Mouse (Mus musculus): ENCODE measurements at regions not wholly inside any gene's neighbourhood (a gene's known extent, or its start where the extent isn't known, plus 50 kb on each side); places are given as distances from the start of the nearest gene placed in this dataset.

DNA sequence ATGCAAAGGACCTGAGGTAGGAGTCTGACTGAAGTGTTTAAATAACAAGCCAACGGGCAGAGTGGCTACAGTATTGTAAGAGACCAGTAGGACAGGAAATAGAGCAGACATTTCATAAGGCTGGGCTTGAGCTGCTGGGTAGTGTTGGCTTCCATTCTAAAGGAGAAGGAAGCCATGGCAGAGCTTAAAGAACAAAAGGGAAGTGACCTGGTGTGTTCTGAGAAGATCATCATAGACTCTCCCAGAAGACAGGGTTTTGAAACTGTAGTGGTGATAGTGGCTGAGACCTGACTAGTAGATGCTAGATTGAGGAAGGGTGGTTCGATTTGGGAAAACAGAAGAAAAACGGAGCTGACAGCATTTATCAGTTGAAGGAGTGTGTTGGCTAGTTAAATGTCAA, 514.1 kb upstream of the Zfp462 start:
- DNase-seq (ENCODE audit: low read depth), result no peak

DNA sequence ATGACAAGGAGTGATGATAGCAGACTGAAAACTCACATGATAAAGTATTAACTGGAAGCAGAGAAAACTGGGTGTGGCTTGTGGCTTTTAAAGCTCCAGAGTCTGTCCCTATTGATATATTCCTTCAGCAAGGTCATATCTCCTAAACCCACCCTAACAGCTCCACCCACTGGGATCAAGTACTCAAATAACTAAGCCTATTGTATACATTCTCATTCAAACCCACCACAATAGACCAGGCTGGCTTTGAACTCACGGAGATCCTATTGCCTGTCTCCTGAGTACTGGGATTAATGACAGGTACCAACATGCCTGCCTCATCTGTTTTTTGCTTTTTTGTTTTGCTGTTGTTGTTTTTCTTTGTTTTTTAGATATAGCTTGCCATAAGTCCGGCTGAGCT, 484.3 kb upstream of the Zfp462 start:
- DNase-seq (ENCODE audit: low read depth), result no peak

DNA sequence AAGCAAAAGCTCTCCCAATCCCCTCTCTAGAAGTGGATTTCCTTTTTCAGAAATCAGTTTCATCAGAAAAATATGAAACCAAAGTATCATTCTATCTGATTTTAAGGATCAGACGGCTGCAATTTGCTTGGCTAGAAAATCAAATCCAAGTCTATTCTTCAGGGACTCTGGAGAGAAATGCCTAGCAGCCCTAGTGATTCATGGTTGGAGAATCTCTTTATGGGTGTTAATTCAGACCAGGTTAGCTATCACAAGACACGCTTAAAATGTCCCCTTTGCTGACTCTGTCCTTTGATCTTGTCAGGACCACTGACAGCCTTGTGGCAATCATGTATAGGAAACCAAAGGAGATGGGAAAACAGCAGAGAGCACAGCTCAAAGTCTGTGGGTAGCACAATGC, 475.7 kb upstream of the Zfp462 start:
- DNase-seq (ENCODE audit: low read depth), result no peak

- DNase-seq (ENCODE audit: low read depth), result no peak
Observed at GRCm38 (mm10) chr4:54470022-54471008, 474.5 kb upstream of the Zfp462 start.

DNA sequence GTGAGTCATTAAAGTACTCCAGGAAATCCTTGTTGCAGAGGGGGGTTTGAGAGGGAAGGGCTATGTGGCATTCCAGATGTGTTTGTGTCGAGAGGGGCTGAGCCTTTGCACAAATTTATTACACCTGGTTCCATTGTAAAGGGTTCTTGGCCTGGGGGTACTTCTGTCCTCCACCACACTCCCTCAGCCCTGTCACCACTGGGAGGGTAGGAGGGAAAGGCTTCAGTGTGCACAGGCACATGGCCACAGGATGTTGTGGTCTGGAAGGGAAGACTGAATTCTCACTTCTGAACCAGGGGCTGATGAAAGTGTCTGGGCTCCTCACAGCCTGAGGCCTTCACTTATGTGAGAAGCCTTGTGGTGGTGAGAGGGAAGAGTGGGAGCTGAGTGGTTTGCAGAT, 473.8 kb upstream of the Zfp462 start:
- DNase-seq (ENCODE audit: low read depth), result no peak

DNA sequence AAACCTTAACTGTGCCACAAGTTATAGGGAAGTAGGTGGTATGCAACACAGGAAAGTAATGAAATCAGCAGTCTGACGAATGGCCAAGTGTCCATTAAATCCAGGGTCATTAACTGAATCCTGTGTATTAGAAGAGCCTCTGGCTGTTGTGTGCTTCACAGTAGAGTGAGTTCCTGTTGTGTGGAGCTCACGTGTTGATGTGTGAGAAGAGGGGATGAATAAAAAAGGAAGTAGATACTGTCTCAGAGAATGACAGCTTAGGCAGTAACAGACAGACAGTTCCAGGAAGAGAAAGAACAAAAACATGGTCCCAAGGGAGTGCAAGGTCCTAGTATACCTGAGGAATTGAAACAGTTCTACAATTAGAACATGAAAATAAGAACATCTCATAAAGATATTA, 463.1 kb upstream of the Zfp462 start:
- DNase-seq (ENCODE audit: low read depth), result no peak

- no peak for DNase-seq (ENCODE audit: low read depth)
Observed at GRCm38 (mm10) chr4:54493074-54493473, 451.8 kb upstream of the Zfp462 start.

- DNase-seq (ENCODE audit: low read depth), result no peak
Observed at GRCm38 (mm10) chr4:54497312-54497994, 447.4 kb upstream of the Zfp462 start.

- DNase-seq (ENCODE audit: low read depth), result no peak
Observed at GRCm38 (mm10) chr4:54515934-54516333, 428.9 kb upstream of the Zfp462 start.

- DNase-seq (ENCODE audit: low read depth), result no peak
Observed at GRCm38 (mm10) chr4:54523283-54523682, 421.6 kb upstream of the Zfp462 start.

- no peak for DNase-seq (ENCODE audit: low read depth)
Observed at GRCm38 (mm10) chr4:54526003-54526586, 418.8 kb upstream of the Zfp462 start.

GRCm38 (mm10) chr4:54527660-54528059, 417.2 kb upstream of the Zfp462 start:
- DNase-seq (ENCODE audit: low read depth), result no peak

GRCm38 (mm10) chr4:54531739-54532138, 413.1 kb upstream of the Zfp462 start:
- DNase-seq (ENCODE audit: low read depth), result no peak

- no peak for DNase-seq (ENCODE audit: low read depth)
Observed at GRCm38 (mm10) chr4:54533846-54534245, 411.0 kb upstream of the Zfp462 start.

GRCm38 (mm10) chr4:54552864-54553618, 391.8 kb upstream of the Zfp462 start:
- no peak for DNase-seq (ENCODE audit: low read depth)

- no peak for DNase-seq (ENCODE audit: low read depth)
Observed at GRCm38 (mm10) chr4:54563075-54563474, 381.8 kb upstream of the Zfp462 start.

GRCm38 (mm10) chr4:54573185-54573584, 371.7 kb upstream of the Zfp462 start:
- DNase-seq (ENCODE audit: low read depth), result no peak

GRCm38 (mm10) chr4:54587197-54587596, 357.7 kb upstream of the Zfp462 start:
- DNase-seq (ENCODE audit: low read depth), result peak; percentile 27

- DNase-seq (ENCODE audit: low read depth), result no peak
Observed at GRCm38 (mm10) chr4:54588704-54589103, 356.1 kb upstream of the Zfp462 start.

GRCm38 (mm10) chr4:54601671-54602512, 343.0 kb upstream of the Zfp462 start:
- DNase-seq (ENCODE audit: low read depth), result peak; percentile 50

Measured in gonadal fat pad, adult 2 months (tissue).